Mouse (Mus musculus) kidney, embryonic 14.5 days (tissue): ENCODE data around the gene Slc22a23. TPM values are rescaled to one million over a fixed set of nuclear protein-coding genes. Genes with fewer than 3 reads are reported as not detected.
A peak's percentile ranks its signal among the peaks of the same experiment; 100 is the strongest.

Experiments
- ATAC-seq: fragments of 200-750 bp; cut with Nextera tagmentation; 2 replicates; pipeline ENCODE4 v1.8.0; 2017; ENCODE audit warnings: moderate number of reproducible peaks, mild to moderate bottlenecking, moderate TSS enrichment, moderate library complexity; ENCODE audit not compliant: low FRiP score, low TSS enrichment
- H3K27ac ChIP-seq: fragments of 300-500 bp; sonication (generic); 2 replicates; pipeline ENCODE4 v1.5.1; 2014; ENCODE audit warnings: low read depth, mild to moderate bottlenecking, low read length, moderate library complexity, mixed read lengths
- H3K27me3 ChIP-seq: fragments of 300-500 bp; sonication (generic); 2 replicates; pipeline ENCODE4 v1.6.1; 2014; ENCODE audit warnings: mild to moderate bottlenecking, low read length; ENCODE audit not compliant: control insufficient read depth, insufficient read depth
- H3K36me3 ChIP-seq: fragments of 300-500 bp; sonication (generic); 2 replicates; pipeline ENCODE4 v1.6.1; 2014; ENCODE audit warnings: low read length, mixed read lengths; ENCODE audit not compliant: control insufficient read depth, insufficient read depth
- H3K4me1 ChIP-seq: fragments of 300-500 bp; sonication (generic); 2 replicates; pipeline ENCODE4 v1.6.1; 2014; ENCODE audit warnings: low read length, mixed read lengths; ENCODE audit not compliant: control insufficient read depth, insufficient read depth
- H3K4me2 ChIP-seq: fragments of 300-500 bp; sonication (generic); replicated peaks from 2 replicates; pipeline ENCODE4 v1.6.1; 2014; ENCODE audit warnings: low read depth, mild to moderate bottlenecking, low read length
- H3K4me3 ChIP-seq: fragments of 300-500 bp; sonication (generic); 2 replicates; pipeline ENCODE4 v1.5.1; 2014; ENCODE audit warnings: mild to moderate bottlenecking, low read length
- H3K9ac ChIP-seq: fragments of 300-500 bp; sonication (generic); 2 replicates; pipeline ENCODE4 v1.6.1; 2014; ENCODE audit warnings: low read depth, mild to moderate bottlenecking, low read length, moderate library complexity
- H3K9me3 ChIP-seq: fragments of 300-500 bp; sonication (generic); 2 replicates; pipeline ENCODE4 v1.6.1; 2016; ENCODE audit warnings: low read length; ENCODE audit not compliant: control insufficient read depth
- WGBS: fragments of 180-500 bp; shearing (Covaris S2); extraction: QIAGEN DNeasy Blood & Tissue Kit; methylation state at CpG from one replicate; pipeline ENCODE4 v1.1.7; 2014; 5-methylcytosine and 5-hydroxymethylcytosine counted together
- polyA plus RNA-seq: library from polyadenylated mRNA; unstranded; fragments of >200 nt; fragmentation: Nextera tagmentation; extraction: Ambion mirVana; gene quantifications from 2 replicates; pipeline ENCODE4 v1.2.1, GENCODE M21; 2014

The Slc22a23 gene
- polyA plus RNA-seq, 1 experiment from 2014 or later: 2.8 TPM

GRCm38 (mm10) chr13:34281360-34281759 lies 63.6 kb downstream of the Slc22a23 start:
- no peak overlapping the region for H3K4me2 ChIP-seq
- H3K4me3 ChIP-seq: no peak overlapping the region
- H3K9me3 ChIP-seq: no peaks in the 10 kb centered on the region
- no peak overlapping the region for H3K9ac ChIP-seq
- H3K36me3 ChIP-seq: no peaks in the 10 kb centered on the region
- H3K4me1 ChIP-seq: peaks cover 3% of the 10 kb centered on the region; the same call in 1 of the 2 replicates
- no peak for ATAC-seq
- 89% methylated on average over 6 of the region's 6 CpGs for WGBS
- no peaks in the 10 kb centered on the region for H3K27me3 ChIP-seq
- no peak overlapping the region for H3K27ac ChIP-seq

- Histone ChIP-seq H3K27ac (no peak overlapping the region), H3K36me3 (no peaks in the 10 kb centered on the region), H3K9ac (no peak overlapping the region), H3K4me2 (0 out of 2 replicates have a peak overlapping the region, but pooled peaks have one; percentile 3), H3K4me1 (peaks cover 3% of the 10 kb centered on the region; the same call in 1 of the 2 replicates), H3K4me3 (no peak overlapping the region), H3K9me3 (no peaks in the 10 kb centered on the region), H3K27me3 (no peaks in the 10 kb centered on the region)
- peak; percentile 68; the same call in 1 of the 2 replicates for ATAC-seq
- 35% methylated on average over 5 of the region's 5 CpGs for WGBS
These were observed 66.2 kb downstream of the Slc22a23 start for GRCm38 (mm10) chr13:34278759-34279270.

GRCm38 (mm10) chr13:34278288-34278701 lies 66.7 kb downstream of the Slc22a23 start:
- H3K4me1 ChIP-seq: peaks cover 3% of the 10 kb centered on the region; the same call in 1 of the 2 replicates
- H3K27me3 ChIP-seq: no peaks in the 10 kb centered on the region
- peak; percentile 16; the same call in 1 of the 2 replicates for ATAC-seq
- WGBS: 61% methylated on average over 6 of the region's 6 CpGs
- H3K27ac ChIP-seq: no peak overlapping the region
- H3K4me2 ChIP-seq: 0 out of 2 replicates have a peak overlapping the region, but pooled peaks have one; percentile 3
- H3K4me3 ChIP-seq: no peak overlapping the region
- H3K9me3 ChIP-seq: no peaks in the 10 kb centered on the region
- no peak overlapping the region for H3K9ac ChIP-seq
- H3K36me3 ChIP-seq: no peaks in the 10 kb centered on the region

- H3K4me3 ChIP-seq: no peak overlapping the region
- H3K4me1 ChIP-seq: peaks cover 3% of the 10 kb centered on the region; the same call in 1 of the 2 replicates
- 93% methylated on average over 2 of the region's 2 CpGs for WGBS
- no peak overlapping the region for H3K4me2 ChIP-seq
- H3K9ac ChIP-seq: no peak overlapping the region
- no peaks in the 10 kb centered on the region for H3K27me3 ChIP-seq
- H3K36me3 ChIP-seq: no peaks in the 10 kb centered on the region
- no peaks in the 10 kb centered on the region for H3K9me3 ChIP-seq
- ATAC-seq: no peak
- H3K27ac ChIP-seq: no peak overlapping the region
These were observed 67.4 kb downstream of the Slc22a23 start for GRCm38 (mm10) chr13:34277611-34278010.

- no peak for ATAC-seq
- Histone ChIP-seq H3K36me3 (no peaks in the 10 kb centered on the region), H3K4me2 (no peak overlapping the region), H3K27me3 (no peaks in the 10 kb centered on the region), H3K4me3 (no peak overlapping the region), H3K27ac (no peak overlapping the region), H3K9me3 (no peaks in the 10 kb centered on the region), H3K4me1 (peaks cover 7% of the 10 kb centered on the region), H3K9ac (no peak overlapping the region)
- WGBS: 74% methylated on average over 3 of the region's 3 CpGs
These were observed 68.0 kb downstream of the Slc22a23 start for GRCm38 (mm10) chr13:34277001-34277400.

GRCm38 (mm10) chr13:34274890-34275289 lies 70.1 kb downstream of the Slc22a23 start:
- WGBS: 83% methylated on average over 1 of the region's 1 CpGs
- no peak for ATAC-seq

GRCm38 (mm10) chr13:34274417-34274816 lies 70.6 kb downstream of the Slc22a23 start:
- H3K9me3 ChIP-seq: no peaks in the 10 kb centered on the region
- no peaks in the 10 kb centered on the region for H3K36me3 ChIP-seq
- ATAC-seq: no peak
- no peaks in the 10 kb centered on the region for H3K27me3 ChIP-seq
- peaks cover 9% of the 10 kb centered on the region for H3K4me1 ChIP-seq
- no peak overlapping the region for H3K27ac ChIP-seq
- 96% methylated on average over 2 of the region's 2 CpGs for WGBS
- H3K4me3 ChIP-seq: no peak overlapping the region
- no peak overlapping the region for H3K4me2 ChIP-seq
- H3K9ac ChIP-seq: no peak overlapping the region

More at GRCm38 (mm10) chr13:34274890-34275289, 70.1 kb downstream of the Slc22a23 start:
- Histone ChIP-seq H3K4me2 (no peak overlapping the region), H3K4me1 (peaks cover 9% of the 10 kb centered on the region), H3K9me3 (no peaks in the 10 kb centered on the region), H3K27me3 (no peaks in the 10 kb centered on the region), H3K36me3 (no peaks in the 10 kb centered on the region), H3K9ac (no peak overlapping the region), H3K27ac (no peak overlapping the region), H3K4me3 (no peak overlapping the region)

- Histone ChIP-seq H3K27me3 (no peaks in the 10 kb centered on the region), H3K9ac (no peak overlapping the region), H3K4me3 (no peak overlapping the region), H3K27ac (no peak overlapping the region), H3K9me3 (no peaks in the 10 kb centered on the region), H3K4me2 (no peak overlapping the region), H3K4me1 (peaks cover 6% of the 10 kb centered on the region; the same call in 1 of the 2 replicates), H3K36me3 (no peaks in the 10 kb centered on the region)
- WGBS: 10% methylated on average over 8 of the region's 8 CpGs
- no peak for ATAC-seq
These were observed 72.5 kb downstream of the Slc22a23 start for GRCm38 (mm10) chr13:34272275-34273054.

- Histone ChIP-seq H3K9ac (no peak overlapping the region), H3K4me3 (no peak overlapping the region), H3K4me1 (peaks cover 6% of the 10 kb centered on the region; the same call in 1 of the 2 replicates), H3K27me3 (no peaks in the 10 kb centered on the region), H3K4me2 (no peak overlapping the region), H3K36me3 (no peaks in the 10 kb centered on the region), H3K27ac (no peak overlapping the region), H3K9me3 (no peaks in the 10 kb centered on the region)
- 68% methylated on average over 2 of the region's 2 CpGs for WGBS
- ATAC-seq: no peak
These were observed 73.3 kb downstream of the Slc22a23 start for GRCm38 (mm10) chr13:34271665-34272064.
